Mouse (Mus musculus) layer of hippocampus, adult 2 months (tissue): ENCODE results near the gene Wnt9a. TPM values are rescaled to one million over a fixed set of nuclear protein-coding genes. Genes with fewer than 3 reads are reported as not detected.
"Not testable (repeated sequence)": the region's sequence is repeated elsewhere in the genome, so short reads cannot be mapped to it uniquely, and the experiment has no call there.

ENCODE experiments used
- DNase-seq, 2 experiments: peaks; one replicate each; pipeline ENCODE4 v3.0.0; 2022; ENCODE audit warnings: low spot score in 2 of 2
- H3K27ac ChIP-seq: fragments of 200-600 bp; 2 replicates; pipeline ENCODE4 v1.8.1; 2022
- H3K4me3 ChIP-seq: fragments of 200-600 bp; 2 replicates; pipeline ENCODE4 v1.8.1; 2022; ENCODE audit warnings: mild to moderate bottlenecking
- CTCF ChIP-seq: fragments of 200-600 bp; conservative IDR thresholded peaks from 2 replicates; pipeline ENCODE4 v1.8.1; 2022; ENCODE audit warnings: antibody characterized with exemption, mild to moderate bottlenecking, moderate library complexity
- total RNA-seq, 2 experiments: library from RNA; stranded (reverse); gene quantifications; 2 replicates each; pipeline ENCODE4 v1.2.3; 2021

Gene Wnt9a
- total RNA-seq, 2 experiments from 2014 or later, result 3.8 TPM

GRCm38 (mm10) chr11:59282933-59283332 is 23.8 kb upstream of the Wnt9a start:
- no peak overlapping the region for H3K27ac ChIP-seq
- no peak overlapping the region for H3K4me3 ChIP-seq
- no peak for TF ChIP-seq CTCF
- no peak for DNase-seq

- TF ChIP-seq CTCF, result no peak
- no peak overlapping the region for H3K27ac ChIP-seq
Measured at GRCm38 (mm10) chr11:59284146-59284545, 22.6 kb upstream of the Wnt9a start.

GRCm38 (mm10) chr11:59289706-59290105 is 17.0 kb upstream of the Wnt9a start:
- H3K4me3 ChIP-seq, result no peak overlapping the region
- no peak for DNase-seq

More at GRCm38 (mm10) chr11:59284146-59284545, 22.6 kb upstream of the Wnt9a start:
- no peak overlapping the region for H3K4me3 ChIP-seq
- no peak for DNase-seq

GRCm38 (mm10) chr11:59290702-59291303 is 15.9 kb upstream of the Wnt9a start, which contains the start of gene Wnt3a:
Wnt3a (minus strand) TSS chr11:59290752.
- H3K27ac ChIP-seq, result no peak within 1 kb of the TSS
- no peak for DNase-seq
- H3K4me3 ChIP-seq, result peak within 1 kb of the TSS; percentile 13; the same call in 1 of the 2 replicates
- no peak for TF ChIP-seq CTCF

More at GRCm38 (mm10) chr11:59289706-59290105, 17.0 kb upstream of the Wnt9a start:
- H3K27ac ChIP-seq, result no peak overlapping the region
- TF ChIP-seq CTCF, result no peak

- no peak for DNase-seq
- H3K27ac ChIP-seq, result no peak overlapping the region
- no peak overlapping the region for H3K4me3 ChIP-seq
- peak; percentile 78 for TF ChIP-seq CTCF
Measured at GRCm38 (mm10) chr11:59293616-59294015, 13.1 kb upstream of the Wnt9a start.

GRCm38 (mm10) chr11:59297941-59298340 is 8.8 kb upstream of the Wnt9a start:
- H3K27ac ChIP-seq, result no peak overlapping the region
- no peak overlapping the region for H3K4me3 ChIP-seq
- TF ChIP-seq CTCF, result peak; percentile 96
- DNase-seq, result peak; percentile 54 to 79

- H3K4me3 ChIP-seq, result no peak overlapping the region
- TF ChIP-seq CTCF, result peak; percentile 81
- no peak for DNase-seq
- H3K27ac ChIP-seq, result no peak overlapping the region
Measured at GRCm38 (mm10) chr11:59300185-59300584, 6.5 kb upstream of the Wnt9a start.

GRCm38 (mm10) chr11:59301053-59301452 is 5.7 kb upstream of the Wnt9a start:
- not testable (repeated sequence) for H3K4me3 ChIP-seq, DNase-seq, H3K27ac ChIP-seq

- peak; percentile 78 for TF ChIP-seq CTCF
- H3K4me3 ChIP-seq, result no peak overlapping the region
- no peak overlapping the region for H3K27ac ChIP-seq
- DNase-seq, result peak; percentile 74 to 85
Measured at GRCm38 (mm10) chr11:59302700-59303569, 3.8 kb upstream of the Wnt9a start.

- H3K4me3 ChIP-seq, result no peak overlapping the region
Measured at GRCm38 (mm10) chr11:59305008-59305820, 1.5 kb upstream of the Wnt9a start.

GRCm38 (mm10) chr11:59305821-59306215 is 910 bp upstream of the Wnt9a start:
- TF ChIP-seq CTCF, result no peak
- no peak for DNase-seq
- Histone ChIP-seq H3K4me3 (no peak overlapping the region), H3K27ac (peak overlapping the region; percentile 54; the same call in 1 of the 2 replicates)

More at GRCm38 (mm10) chr11:59305008-59305820, 1.5 kb upstream of the Wnt9a start:
- DNase-seq, result no peak
- H3K27ac ChIP-seq, result peak overlapping the region; percentile 54
- no peak for TF ChIP-seq CTCF

- peak; percentile 94 for TF ChIP-seq CTCF
- peak overlapping the region; percentile 57 for H3K4me3 ChIP-seq
- peak overlapping the region; percentile 83; the same call in 1 of the 2 replicates for H3K27ac ChIP-seq
- peak; percentile 56 to 81 for DNase-seq
Measured at GRCm38 (mm10) chr11:59307422-59308163, 865 bp downstream of the Wnt9a start.
